Mouse (Mus musculus) brain, adult 2 months (tissue): ENCODE measurements around the gene Satb1.

Experiments
- DNase-seq: peaks from one replicate; pipeline ENCODE4 v3.0.0; 2011; ENCODE audit warnings: low read depth, low spot score

Satb1 gene

DNA sequence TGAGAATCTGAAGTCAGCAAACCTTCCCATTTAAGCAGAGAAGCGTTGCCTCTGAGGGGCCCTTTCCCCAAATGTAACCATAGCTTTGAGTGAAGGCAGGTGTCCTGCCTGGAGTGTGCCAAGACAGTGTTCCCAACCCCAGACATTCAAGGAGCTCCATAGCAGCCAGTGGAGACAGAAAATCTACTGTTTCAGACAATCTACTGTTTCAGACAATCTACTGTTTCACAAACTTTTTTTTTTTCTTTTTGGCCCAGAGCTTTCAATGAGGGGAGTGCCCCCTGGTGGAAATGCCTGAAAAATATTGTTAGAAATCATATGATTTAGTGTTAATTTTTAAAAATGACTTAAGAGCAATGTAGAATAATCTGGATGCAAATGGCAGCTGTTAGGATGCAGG lies 55.3 kb downstream of the Satb1 start:
- peak; percentile 49 for DNase-seq

- DNase-seq = no peak
Observed at GRCm38 (mm10) chr17:51775070-51775881, 57.8 kb downstream of the Satb1 start.

DNA sequence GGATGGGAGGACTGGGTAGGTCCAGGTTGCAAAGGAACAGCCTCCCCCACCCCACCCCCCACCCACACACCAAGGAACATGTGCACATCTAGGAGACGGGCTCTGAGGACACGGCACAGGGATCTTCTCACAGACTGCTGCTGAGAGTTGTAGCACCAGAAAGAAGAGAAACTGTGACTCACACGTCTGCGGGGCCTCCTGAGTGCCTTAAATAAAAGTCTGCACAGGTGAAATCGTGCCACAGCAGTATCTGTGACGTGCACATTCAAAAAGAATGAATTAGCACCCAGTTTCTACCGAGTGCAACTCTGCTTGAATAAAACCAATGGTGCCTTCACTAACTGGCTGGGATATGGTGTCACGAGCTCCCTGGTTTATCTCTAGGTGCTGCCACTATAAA lies 69.5 kb downstream of the Satb1 start:
- peak; percentile 75 for DNase-seq

DNA sequence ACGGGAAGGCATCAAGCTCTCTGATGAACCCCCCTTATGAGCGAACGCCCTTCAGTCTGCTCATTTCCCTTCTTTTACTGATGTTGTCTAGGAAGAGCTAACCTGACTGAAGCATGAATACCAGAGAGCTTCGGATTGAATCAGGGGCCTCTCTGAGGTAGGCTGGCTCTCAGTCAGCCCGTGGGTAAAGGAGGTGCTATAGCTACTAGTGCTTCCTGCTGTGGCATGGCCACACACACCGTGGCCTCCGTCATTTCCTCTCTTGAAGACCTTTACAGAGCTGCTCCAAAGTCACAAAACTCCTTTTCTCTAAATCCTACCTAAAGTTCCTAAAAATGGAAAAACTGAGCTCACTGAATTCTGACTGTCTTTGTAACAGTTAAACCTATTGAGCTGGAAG lies 70.6 kb downstream of the Satb1 start:
- no peak for DNase-seq

GRCm38 (mm10) chr17:51760997-51761655 lies 72.0 kb downstream of the Satb1 start:
- peak; percentile 35 for DNase-seq

- DNase-seq = no peak
Observed at GRCm38 (mm10) chr17:51760251-51760887, 72.7 kb downstream of the Satb1 start.

- no peak for DNase-seq
Observed at GRCm38 (mm10) chr17:51759509-51759908, 73.6 kb downstream of the Satb1 start.

DNA sequence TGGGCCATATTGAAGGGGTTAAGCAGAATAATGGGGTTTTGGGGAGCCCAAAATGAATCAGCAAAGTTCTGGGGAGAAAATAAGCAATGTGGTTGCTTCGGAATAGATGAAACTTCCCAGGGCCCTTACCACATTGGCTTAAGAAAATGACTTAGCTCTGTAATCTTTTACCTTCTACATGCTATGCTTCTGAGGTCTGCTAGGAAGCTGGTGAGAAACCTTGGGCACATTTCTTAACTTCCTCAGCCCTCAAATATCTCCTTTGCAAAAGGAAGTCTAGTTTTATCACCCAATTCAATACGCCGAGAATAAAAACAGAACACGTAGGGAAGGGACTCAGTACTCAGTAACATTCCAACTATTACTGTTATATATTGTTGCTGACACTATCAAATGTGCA lies 80.9 kb downstream of the Satb1 start:
- DNase-seq = no peak

- no peak for DNase-seq
Observed at GRCm38 (mm10) chr17:51747204-51747603, 85.9 kb downstream of the Satb1 start.

DNA sequence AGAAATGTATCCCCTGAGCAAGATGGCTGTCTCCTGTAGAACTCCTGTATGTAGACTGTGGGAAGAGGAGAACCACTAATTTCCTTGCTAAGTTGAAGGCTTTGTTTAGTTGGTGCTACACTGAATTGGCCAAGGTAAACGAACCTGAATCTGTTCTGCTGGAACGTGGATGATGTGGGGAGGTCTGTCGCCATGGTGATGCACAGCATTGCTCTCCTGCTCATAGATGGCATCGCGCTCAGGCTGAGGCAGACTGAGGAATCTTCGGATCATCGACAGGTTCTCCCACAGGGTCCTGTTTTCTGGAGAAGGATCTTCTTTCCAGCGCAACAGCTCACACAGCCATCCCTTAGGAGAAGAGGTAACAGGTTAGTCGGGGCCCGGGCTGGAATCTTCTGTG lies 90.6 kb downstream of the Satb1 start:
- peak; percentile 59 for DNase-seq

- no peak for DNase-seq
Observed at GRCm38 (mm10) chr17:51741126-51741525, 92.0 kb downstream of the Satb1 start.

DNA sequence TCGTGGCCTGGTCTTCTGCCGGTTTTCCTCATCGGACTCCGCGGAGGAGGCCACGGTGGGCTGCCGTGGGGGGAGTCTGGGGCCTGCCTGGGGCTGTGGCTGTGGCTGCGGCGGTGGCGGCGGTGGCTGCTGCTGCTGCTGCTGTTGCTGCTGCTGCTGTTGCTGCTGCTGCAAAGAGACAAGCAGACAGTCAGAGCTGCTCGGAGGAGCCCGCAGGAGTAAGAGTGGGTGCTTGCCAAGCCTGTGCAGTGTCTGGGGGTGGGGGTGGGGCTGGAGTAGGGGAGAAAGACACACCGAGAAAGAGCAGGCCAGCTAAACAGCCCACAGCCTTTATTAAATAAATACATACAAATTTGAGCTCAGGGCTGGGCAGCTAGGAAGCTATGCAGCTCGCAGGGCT lies 92.8 kb downstream of the Satb1 start:
- peak; percentile 59 for DNase-seq

- DNase-seq = no peak
Observed at GRCm38 (mm10) chr17:51724486-51724885, 108.6 kb downstream of the Satb1 start.

GRCm38 (mm10) chr17:51695711-51696110 lies 137.4 kb downstream of the Satb1 start:
- DNase-seq = no peak

DNA sequence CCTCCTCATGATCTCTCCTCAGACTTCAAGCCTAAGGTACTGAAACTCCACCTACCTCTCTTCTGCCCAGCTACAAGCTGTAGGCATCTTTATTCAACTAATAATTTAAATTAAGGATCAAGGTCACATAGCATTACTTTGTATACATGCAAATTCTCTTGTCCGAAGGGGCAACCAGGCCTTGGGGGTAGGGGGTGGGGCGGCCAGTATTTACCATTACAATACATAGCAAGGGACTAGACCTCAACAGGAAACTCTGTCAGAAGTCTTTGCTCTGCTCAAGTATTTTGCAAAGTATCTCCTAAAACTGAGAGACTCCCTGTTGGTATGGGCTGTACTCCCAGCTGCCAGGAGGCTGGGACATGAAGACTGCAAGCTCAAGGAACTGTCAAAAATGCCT lies 137.8 kb downstream of the Satb1 start:
- DNase-seq = no peak

- no peak for DNase-seq
Observed at GRCm38 (mm10) chr17:51690526-51690925, 142.6 kb downstream of the Satb1 start.

- no peak for DNase-seq
Observed at GRCm38 (mm10) chr17:51687226-51687625, 145.9 kb downstream of the Satb1 start.
